Mouse (Mus musculus) T-helper 2 cell (primary cell): Measurements from ENCODE around the gene Ddi1.
"Not testable (repeated sequence)": the region's sequence is repeated elsewhere in the genome, so short reads cannot be mapped to it uniquely, and the experiment has no call there.

Experiments
- in situ Hi-C: fragments of 300-600 bp; cut with MboI, MseI; formaldehyde crosslinking; loops from one replicate; pipeline ENCODE4 v1.15.1; 2025; ENCODE audit warnings: high pct_unique_total_duplicates

Gene Ddi1

GRCm38 (mm10) chr9:6269796-6270280 is at the start of gene Ddi1:
TSS of gene Ddi1 (minus strand) at chr9:6269846.
- in situ Hi-C loops = no loop called here

DNA sequence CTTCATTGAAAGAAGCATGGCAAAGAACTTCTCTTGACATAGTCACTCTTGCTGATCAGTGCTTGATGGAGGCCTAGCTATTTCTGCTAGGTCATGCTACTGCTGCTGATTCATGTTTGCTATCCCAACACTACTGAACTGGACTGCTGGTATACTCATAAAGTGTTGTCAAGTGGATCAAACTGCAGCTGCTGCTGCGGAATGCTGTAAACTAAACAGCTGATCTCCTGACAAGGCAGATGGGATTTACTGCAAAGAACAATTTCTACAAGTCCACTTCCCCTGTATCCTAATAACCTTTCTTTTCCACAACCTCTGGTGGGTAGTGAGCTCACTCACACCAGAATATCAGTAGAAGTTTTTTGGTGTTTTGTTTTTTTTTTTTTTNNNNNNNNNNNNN is 47.5 kb upstream of the Ddi1 start:
- in situ Hi-C loops = no loop called here

DNA sequence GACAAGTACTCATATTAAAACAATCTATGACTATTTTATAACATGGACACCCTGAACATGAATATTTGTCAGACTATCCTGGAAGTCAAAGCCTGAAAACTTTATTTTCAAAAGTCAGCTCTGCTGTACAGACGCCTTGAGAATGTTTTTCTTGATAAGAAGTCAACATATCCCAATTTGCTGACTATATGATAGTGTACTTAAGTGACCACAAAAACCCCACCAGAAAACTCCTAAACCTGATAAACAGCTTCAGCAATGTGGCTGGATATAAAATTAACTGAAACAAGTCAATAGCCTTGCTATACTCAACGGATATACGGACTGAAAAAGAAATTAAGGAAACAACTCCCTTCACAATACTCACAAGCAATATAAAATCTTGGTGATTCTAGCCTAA is 36.2 kb upstream of the Ddi1 start:
- in situ Hi-C loops = no loop called here

DNA sequence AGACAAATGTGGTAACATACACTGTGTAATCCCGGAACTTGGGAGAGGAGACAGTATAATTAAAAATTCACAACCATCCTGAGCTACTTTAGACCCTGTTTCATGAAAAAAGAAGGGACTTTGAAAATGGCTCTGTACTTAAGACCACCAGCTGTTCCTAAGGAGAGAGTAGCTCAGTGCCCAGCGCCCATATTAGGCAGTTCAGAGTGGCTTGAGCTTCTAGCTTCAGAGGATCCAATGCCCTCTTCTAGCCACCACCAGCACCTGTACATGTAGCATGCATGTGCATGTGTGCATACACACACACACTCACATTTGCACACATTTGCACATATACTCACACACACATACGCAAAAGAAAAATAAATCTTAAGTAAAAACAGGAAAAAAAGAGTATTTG is 34.9 kb upstream of the Ddi1 start:
- in situ Hi-C loops = no loop called here

DNA sequence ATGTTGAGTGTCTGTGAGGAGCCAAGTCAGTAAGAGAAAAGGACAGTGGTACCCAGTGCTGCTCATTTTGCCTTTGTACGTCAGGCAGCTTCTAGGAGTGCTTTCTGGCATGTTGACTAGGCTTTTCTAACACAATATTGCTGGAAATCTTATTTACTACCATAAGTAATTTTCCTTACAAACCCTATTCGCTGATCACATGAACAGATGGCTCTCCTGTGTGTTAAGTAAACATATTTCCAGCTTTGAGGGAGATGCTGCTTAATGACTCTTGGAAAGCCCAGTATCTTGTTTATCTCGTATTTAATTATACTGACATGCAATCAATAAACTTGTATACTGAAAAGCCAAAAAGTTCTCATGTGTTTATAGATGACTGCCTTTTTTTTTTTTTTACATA is 32.4 kb upstream of the Ddi1 start:
- in situ Hi-C loops = no loop called here

DNA sequence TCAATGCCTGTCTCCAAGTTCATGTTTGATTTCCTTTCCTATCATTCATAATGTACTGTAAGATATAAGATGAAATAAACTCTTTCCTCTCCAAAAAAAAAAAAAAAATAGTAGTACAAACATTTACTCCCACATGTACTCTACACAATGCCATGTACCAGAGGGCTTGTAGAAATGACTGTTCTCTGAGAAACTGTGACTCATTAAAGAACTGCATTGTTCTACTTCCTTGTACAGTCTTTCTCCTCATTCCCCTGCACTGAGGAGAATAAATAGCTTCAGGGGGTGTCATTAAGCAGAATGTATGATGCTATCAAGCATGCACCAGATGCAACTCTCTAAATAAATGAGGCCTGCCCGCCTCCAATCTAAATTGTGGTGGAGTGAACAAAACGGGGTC is 28.9 kb upstream of the Ddi1 start:
- in situ Hi-C loops = no loop called here

DNA sequence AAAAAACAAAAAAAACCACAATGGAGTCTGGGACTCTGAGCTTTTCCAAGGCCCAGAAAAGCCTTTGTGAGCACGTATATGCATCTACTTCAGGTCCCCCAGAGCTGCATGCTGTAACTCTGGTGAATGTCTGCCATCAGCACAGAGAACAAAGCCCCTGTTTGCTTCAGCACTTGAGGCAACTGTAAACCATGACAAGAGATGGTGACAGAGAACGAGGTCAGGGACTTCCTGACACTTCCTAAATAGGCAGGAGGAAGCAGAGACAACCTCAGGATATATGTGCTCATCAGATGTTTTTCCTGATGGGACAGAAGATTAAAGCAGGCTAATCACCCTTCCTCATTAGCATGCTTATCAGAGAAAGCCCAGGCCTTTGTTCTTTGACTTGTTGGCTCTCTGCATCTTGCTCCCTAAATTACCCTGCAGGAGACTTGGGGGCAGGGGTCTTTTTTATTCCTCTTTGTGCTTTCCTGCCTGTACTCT is 19.6 kb upstream of the Ddi1 start:
- in situ Hi-C loops = no loop called here

- in situ Hi-C loops = no loop called here
These were observed 17.1 kb upstream of the Ddi1 start for GRCm38 (mm10) chr9:6286770-6287169.

GRCm38 (mm10) chr9:6277526-6277925 is 7.9 kb upstream of the Ddi1 start:
- in situ Hi-C loops = no loop called here

DNA sequence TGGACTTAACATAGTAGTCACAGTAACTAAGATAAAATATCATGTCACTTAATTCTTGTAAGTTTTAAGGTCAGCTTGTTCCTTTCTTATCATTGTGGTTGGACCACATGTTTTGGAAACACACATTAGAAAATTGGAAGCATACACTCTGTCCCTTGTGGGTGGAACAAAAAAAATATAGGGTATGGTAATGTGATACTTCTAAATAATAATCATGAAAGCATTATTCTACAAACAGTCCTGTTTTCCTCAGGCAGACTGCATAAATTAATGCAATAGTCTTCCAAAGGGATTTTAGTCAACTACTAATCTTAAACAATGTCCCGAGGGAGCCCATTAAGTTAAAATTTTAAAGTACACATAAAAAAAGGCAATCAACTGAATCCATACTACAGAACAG is 6.7 kb upstream of the Ddi1 start:
- in situ Hi-C loops = no loop called here

GRCm38 (mm10) chr9:6264820-6265219 is 4.8 kb downstream of the Ddi1 start:
- in situ Hi-C loops = no loop called here

DNA sequence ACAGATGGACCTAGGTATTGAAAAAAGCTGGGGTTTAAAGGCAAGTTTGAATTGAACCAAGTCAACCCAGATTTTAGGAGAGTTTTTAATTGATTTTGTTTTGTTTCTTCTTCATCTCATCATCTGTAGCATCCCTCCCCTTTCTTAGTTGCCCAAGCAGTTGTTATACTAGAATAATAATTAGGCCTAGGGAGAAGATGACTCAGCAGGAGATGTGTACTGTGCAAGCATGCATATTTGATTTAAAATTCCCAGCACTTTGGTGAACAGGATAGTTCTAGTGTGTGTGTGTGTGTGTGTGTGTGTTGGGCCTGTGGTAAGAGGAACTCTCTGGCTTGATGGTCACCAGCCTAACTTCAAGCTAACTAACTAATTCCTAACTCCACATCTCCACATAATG is 12.6 kb downstream of the Ddi1 start:
- in situ Hi-C loops = no loop called here

DNA sequence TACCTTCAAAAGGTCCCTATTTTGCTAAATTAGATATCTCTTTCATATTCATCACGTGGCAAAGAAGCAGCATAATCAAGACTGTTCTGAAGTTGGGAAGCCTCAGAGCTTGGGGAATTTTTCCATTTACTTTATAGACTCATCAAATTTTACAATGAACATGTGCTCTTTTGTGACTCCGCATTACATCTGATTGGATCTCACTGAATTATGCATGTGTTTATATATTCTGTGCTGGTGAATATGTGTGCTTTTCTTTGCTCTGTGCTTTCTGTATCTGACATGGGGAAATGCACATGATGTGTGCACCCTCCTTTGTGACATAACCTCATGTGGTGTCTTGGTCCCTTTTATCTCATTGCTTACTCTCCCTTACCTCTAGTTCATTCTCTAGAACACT is 17.7 kb downstream of the Ddi1 start:
- in situ Hi-C loops = no loop called here

- in situ Hi-C loops = no loop called here
These were observed 19.3 kb downstream of the Ddi1 start for GRCm38 (mm10) chr9:6250320-6250719.

DNA sequence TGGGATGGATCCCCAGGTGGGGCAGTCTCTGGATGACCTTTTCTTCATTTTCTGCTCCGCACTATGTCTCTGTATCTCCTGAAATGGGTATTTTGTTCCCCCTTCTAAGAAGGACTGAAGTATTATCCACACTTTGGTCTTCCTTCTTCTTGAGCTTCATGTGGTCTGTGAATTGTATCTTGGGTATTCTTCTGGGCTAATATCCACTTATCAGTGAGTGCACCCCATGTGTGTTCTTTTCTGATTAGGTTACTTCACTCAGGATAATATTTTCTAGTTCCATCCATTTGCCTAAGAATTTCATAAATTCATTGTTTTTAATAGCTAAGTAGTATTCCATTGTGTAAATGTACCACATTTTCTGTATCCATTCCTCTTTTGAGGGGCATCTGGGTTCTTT is 33.7 kb downstream of the Ddi1 start:
- in situ Hi-C loops = not testable (repeated sequence)

DNA sequence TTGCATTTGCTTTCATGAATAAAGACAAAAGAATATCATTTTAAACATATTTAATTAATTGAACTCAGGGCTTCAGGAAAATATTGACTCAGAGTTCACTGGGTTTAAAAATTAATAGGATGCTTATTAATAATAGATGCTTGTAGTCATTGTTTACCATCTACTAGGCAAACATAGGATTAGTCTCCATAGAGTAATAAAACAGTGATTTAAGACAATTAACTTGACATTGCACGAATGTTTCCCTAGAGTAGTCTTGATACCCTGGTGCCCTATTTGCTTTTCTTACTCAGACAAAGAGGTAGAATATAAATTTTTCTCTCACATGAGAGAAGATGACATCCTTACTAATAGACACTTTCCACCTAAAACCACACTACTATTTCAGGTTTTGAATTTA is 52.1 kb downstream of the Ddi1 start:
- in situ Hi-C loops = loop anchor here (10.0 kb wide), 1 partner anchor 637 kb away; no protein-coding TSS in a partner anchor

DNA sequence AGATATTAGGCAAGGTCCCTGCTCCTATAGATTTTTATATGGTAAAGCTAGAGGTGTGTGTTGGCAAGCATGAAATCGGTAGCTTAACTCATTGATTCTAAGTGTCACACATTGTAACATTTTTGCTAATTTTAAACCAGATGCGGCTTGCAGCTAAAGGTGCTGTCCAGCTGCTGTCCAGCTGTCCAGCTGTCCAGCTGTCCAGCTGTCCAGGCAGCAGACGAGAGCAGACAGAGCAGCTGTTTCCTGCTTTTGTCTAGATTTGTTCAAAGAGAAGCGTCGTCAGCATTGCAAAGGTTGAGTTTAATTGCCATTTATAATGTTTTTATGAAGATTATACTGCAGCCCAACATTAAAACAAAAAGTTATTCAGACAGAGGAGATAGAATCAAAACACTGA is 56.8 kb downstream of the Ddi1 start:
- in situ Hi-C loops = loop anchor here (10.0 kb wide), 1 partner anchor 642 kb away; no protein-coding TSS in a partner anchor
